Mouse (Mus musculus): ENCODE results near the gene Elmsan1. TPM values are rescaled to one million over a fixed set of nuclear protein-coding genes. Genes with fewer than 3 reads are reported as not detected.

Elmsan1 gene
- polyA plus RNA-seq, 1 experiment from 2014 or later, result 9.8 TPM

- ATAC-seq (ENCODE audit: low read depth), result no peak
- 6% methylated on average over 14 of the region's 14 CpGs for WGBS
- H3K4me1 ChIP-seq (ENCODE audit: control insufficient read depth, insufficient read depth, low read length), result peaks cover 23% of the 10 kb centered on the region
Observed at GRCm38 (mm10) chr12:84219121-84219561, 460 bp upstream of the Elmsan1 start.

GRCm38 (mm10) chr12:84217508-84218131, 1.1 kb downstream of the Elmsan1 start:
- peak overlapping the region; percentile 95 for H3K4me3 ChIP-seq (ENCODE audit: low read depth, low read length)
- ATAC-seq (ENCODE audit: low read depth), result peak; percentile 47
- H3K27me3 ChIP-seq (replicated peaks; ENCODE audit: control insufficient read depth, insufficient read depth, low read length), result no peaks in the 10 kb centered on the region
- H3K9ac ChIP-seq (ENCODE audit: low read depth, low read length), result peak overlapping the region; percentile 88
- no peaks in the 10 kb centered on the region for H3K9me3 ChIP-seq (ENCODE audit: control insufficient read depth, low read length)
- peak overlapping the region; percentile 96 for H3K27ac ChIP-seq (replicated peaks; ENCODE audit: low read depth, low read length)
- H3K36me3 ChIP-seq (ENCODE audit: control insufficient read depth, insufficient read depth, low read length), result no peaks in the 10 kb centered on the region
- peaks cover 25% of the 10 kb centered on the region for H3K4me1 ChIP-seq (ENCODE audit: control insufficient read depth, insufficient read depth, low read length)
- peak; percentile 79 for DNase-seq (ENCODE audit: low spot score)
- peak overlapping the region; percentile 82 for H3K4me2 ChIP-seq (ENCODE audit: low read depth, low read length)
- 2% methylated on average over 21 of the region's 21 CpGs for WGBS

More at GRCm38 (mm10) chr12:84219121-84219561, 460 bp upstream of the Elmsan1 start:
- H3K27me3 ChIP-seq (replicated peaks; ENCODE audit: control insufficient read depth, insufficient read depth, low read length), result no peaks in the 10 kb centered on the region
- peak overlapping the region; percentile 88 for H3K9ac ChIP-seq (ENCODE audit: low read depth, low read length)
- no peaks in the 10 kb centered on the region for H3K36me3 ChIP-seq (ENCODE audit: control insufficient read depth, insufficient read depth, low read length)
- DNase-seq (ENCODE audit: low spot score), result no peak
- H3K27ac ChIP-seq (replicated peaks; ENCODE audit: low read depth, low read length), result peak overlapping the region; percentile 96
- H3K9me3 ChIP-seq (ENCODE audit: control insufficient read depth, low read length), result no peaks in the 10 kb centered on the region
- peak overlapping the region; percentile 82 for H3K4me2 ChIP-seq (ENCODE audit: low read depth, low read length)
- peak overlapping the region; percentile 95 for H3K4me3 ChIP-seq (ENCODE audit: low read depth, low read length)

- no peaks in the 10 kb centered on the region for H3K27me3 ChIP-seq (replicated peaks; ENCODE audit: control insufficient read depth, insufficient read depth, low read length)
- H3K4me1 ChIP-seq (ENCODE audit: control insufficient read depth, insufficient read depth, low read length), result peaks cover 29% of the 10 kb centered on the region
- 30% methylated on average over 4 of the region's 4 CpGs for WGBS
- ATAC-seq (ENCODE audit: low read depth) (no peak), DNase-seq (ENCODE audit: low spot score) (no peak)
- peak overlapping the region; percentile 96 for H3K27ac ChIP-seq (replicated peaks; ENCODE audit: low read depth, low read length)
- no peaks in the 10 kb centered on the region for H3K9me3 ChIP-seq (ENCODE audit: control insufficient read depth, low read length)
- no peaks in the 10 kb centered on the region for H3K36me3 ChIP-seq (ENCODE audit: control insufficient read depth, insufficient read depth, low read length)
- peak overlapping the region; percentile 82 for H3K4me2 ChIP-seq (ENCODE audit: low read depth, low read length)
- peak overlapping the region; percentile 95 for H3K4me3 ChIP-seq (ENCODE audit: low read depth, low read length)
- H3K9ac ChIP-seq (ENCODE audit: low read depth, low read length), result peak overlapping the region; percentile 88
Observed at GRCm38 (mm10) chr12:84217111-84217507, 1.6 kb downstream of the Elmsan1 start.

DNA sequence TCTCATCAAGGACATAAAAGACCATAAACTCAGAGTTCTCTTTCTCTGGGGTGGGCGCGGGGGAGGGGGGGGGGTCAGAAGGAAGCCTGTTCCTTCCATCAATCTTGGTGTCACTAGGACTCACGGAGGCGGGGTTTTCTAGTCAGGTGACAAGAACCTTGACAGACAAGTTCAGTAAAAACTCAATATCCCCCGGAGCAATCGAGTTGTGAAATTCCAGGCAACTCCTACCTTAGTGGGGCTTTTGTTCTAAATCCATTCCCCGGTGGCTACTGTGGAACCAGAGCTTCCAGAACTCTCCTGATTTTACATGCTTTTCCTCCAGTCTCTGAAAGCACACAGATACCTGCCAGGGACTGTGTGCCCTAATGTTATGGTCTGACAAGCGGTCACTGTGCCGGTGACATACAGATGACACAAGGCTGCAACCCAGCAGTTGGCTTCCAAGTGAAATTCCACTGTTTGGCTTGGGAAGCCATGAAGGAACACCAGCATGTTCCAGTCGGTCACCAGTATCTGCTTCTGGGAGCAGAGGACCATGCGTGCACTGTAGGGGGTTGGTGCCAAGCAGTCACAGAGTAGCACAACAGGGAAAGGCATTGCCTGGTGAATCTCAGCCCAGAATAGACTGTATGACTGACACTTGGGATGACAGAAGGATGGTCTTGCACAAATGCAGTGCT, 2.8 kb downstream of the Elmsan1 start:
- H3K4me2 ChIP-seq (ENCODE audit: low read depth, low read length), result 0 out of 2 replicates have a peak overlapping the region, but pooled peaks have one; percentile 23
- H3K36me3 ChIP-seq (ENCODE audit: control insufficient read depth, insufficient read depth, low read length), result no peaks in the 10 kb centered on the region
- H3K9me3 ChIP-seq (ENCODE audit: control insufficient read depth, low read length), result no peaks in the 10 kb centered on the region
- H3K9ac ChIP-seq (ENCODE audit: low read depth, low read length), result no peak overlapping the region
- 69% methylated on average over 11 of the region's 11 CpGs for WGBS
- H3K4me3 ChIP-seq (ENCODE audit: low read depth, low read length), result no peak overlapping the region
- peaks cover 29% of the 10 kb centered on the region for H3K4me1 ChIP-seq (ENCODE audit: control insufficient read depth, insufficient read depth, low read length)
- H3K27me3 ChIP-seq (replicated peaks; ENCODE audit: control insufficient read depth, insufficient read depth, low read length), result no peaks in the 10 kb centered on the region
- DNase-seq (ENCODE audit: low spot score) (peak; percentile 72), ATAC-seq (ENCODE audit: low read depth) (no peak)
- H3K27ac ChIP-seq (replicated peaks; ENCODE audit: low read depth, low read length), result peak overlapping the region; percentile 58

- peak; percentile 45 for DNase-seq (ENCODE audit: low spot score)
- H3K9me3 ChIP-seq (ENCODE audit: control insufficient read depth, low read length), result no peaks in the 10 kb centered on the region
- peak overlapping the region; percentile 19; the same call in 1 of the 2 replicates for H3K9ac ChIP-seq (ENCODE audit: low read depth, low read length)
- ATAC-seq (ENCODE audit: low read depth), result no peak
- no peaks in the 10 kb centered on the region for H3K27me3 ChIP-seq (replicated peaks; ENCODE audit: control insufficient read depth, insufficient read depth, low read length)
- no peak overlapping the region for H3K4me3 ChIP-seq (ENCODE audit: low read depth, low read length)
- peaks cover 29% of the 10 kb centered on the region for H3K4me1 ChIP-seq (ENCODE audit: control insufficient read depth, insufficient read depth, low read length)
- H3K36me3 ChIP-seq (ENCODE audit: control insufficient read depth, insufficient read depth, low read length), result no peaks in the 10 kb centered on the region
- no peak overlapping the region for H3K4me2 ChIP-seq (ENCODE audit: low read depth, low read length)
- WGBS, result 51% methylated on average over 14 of the region's 14 CpGs
- peak overlapping the region; percentile 58 for H3K27ac ChIP-seq (replicated peaks; ENCODE audit: low read depth, low read length)
Observed at GRCm38 (mm10) chr12:84214495-84215175, 4.0 kb downstream of the Elmsan1 start.

- no peak overlapping the region for H3K27ac ChIP-seq (replicated peaks; ENCODE audit: low read depth, low read length)
- peaks cover 32% of the 10 kb centered on the region for H3K4me1 ChIP-seq (ENCODE audit: control insufficient read depth, insufficient read depth, low read length)
- 31% methylated on average over 4 of the region's 4 CpGs for WGBS
- ATAC-seq (ENCODE audit: low read depth) (no peak), DNase-seq (ENCODE audit: low spot score) (peak; percentile 88)
- H3K27me3 ChIP-seq (replicated peaks; ENCODE audit: control insufficient read depth, insufficient read depth, low read length), result no peaks in the 10 kb centered on the region
- no peak overlapping the region for H3K4me2 ChIP-seq (ENCODE audit: low read depth, low read length)
- H3K9ac ChIP-seq (ENCODE audit: low read depth, low read length), result no peak overlapping the region
- H3K4me3 ChIP-seq (ENCODE audit: low read depth, low read length), result no peak overlapping the region
- H3K9me3 ChIP-seq (ENCODE audit: control insufficient read depth, low read length), result no peaks in the 10 kb centered on the region
- H3K36me3 ChIP-seq (ENCODE audit: control insufficient read depth, insufficient read depth, low read length), result no peaks in the 10 kb centered on the region
Observed at GRCm38 (mm10) chr12:84212297-84212696, 6.4 kb downstream of the Elmsan1 start.

- Histone ChIP-seq H3K27ac (replicated peaks; ENCODE audit: low read depth, low read length) (no peak overlapping the region), H3K36me3 (ENCODE audit: control insufficient read depth, insufficient read depth, low read length) (no peaks in the 10 kb centered on the region), H3K27me3 (replicated peaks; ENCODE audit: control insufficient read depth, insufficient read depth, low read length) (no peaks in the 10 kb centered on the region), H3K4me2 (ENCODE audit: low read depth, low read length) (no peak overlapping the region), H3K9me3 (ENCODE audit: control insufficient read depth, low read length) (no peaks in the 10 kb centered on the region), H3K9ac (ENCODE audit: low read depth, low read length) (no peak overlapping the region), H3K4me1 (ENCODE audit: control insufficient read depth, insufficient read depth, low read length) (peaks cover 31% of the 10 kb centered on the region), H3K4me3 (ENCODE audit: low read depth, low read length) (no peak overlapping the region)
- WGBS, result 68% methylated on average over 9 of the region's 9 CpGs
- DNase-seq (ENCODE audit: low spot score) (no peak), ATAC-seq (ENCODE audit: low read depth) (no peak)
Observed at GRCm38 (mm10) chr12:84211021-84211538, 7.6 kb downstream of the Elmsan1 start.

- no peak overlapping the region for H3K4me2 ChIP-seq (ENCODE audit: low read depth, low read length)
- no peaks in the 10 kb centered on the region for H3K27me3 ChIP-seq (replicated peaks; ENCODE audit: control insufficient read depth, insufficient read depth, low read length)
- H3K9ac ChIP-seq (ENCODE audit: low read depth, low read length), result no peak overlapping the region
- peaks cover 23% of the 10 kb centered on the region for H3K4me1 ChIP-seq (ENCODE audit: control insufficient read depth, insufficient read depth, low read length)
- 92% methylated on average over 11 of the region's 11 CpGs for WGBS
- no peak overlapping the region for H3K27ac ChIP-seq (replicated peaks; ENCODE audit: low read depth, low read length)
- H3K9me3 ChIP-seq (ENCODE audit: control insufficient read depth, low read length), result no peaks in the 10 kb centered on the region
- no peak for ATAC-seq (ENCODE audit: low read depth)
- H3K36me3 ChIP-seq (ENCODE audit: control insufficient read depth, insufficient read depth, low read length), result no peaks in the 10 kb centered on the region
- DNase-seq (ENCODE audit: low spot score), result no peak
- no peak overlapping the region for H3K4me3 ChIP-seq (ENCODE audit: low read depth, low read length)
Observed at GRCm38 (mm10) chr12:84210288-84210687, 8.4 kb downstream of the Elmsan1 start.
